8 mouse cellular contexts compared by ENCODE assay signal in the genomic region with DNA sequence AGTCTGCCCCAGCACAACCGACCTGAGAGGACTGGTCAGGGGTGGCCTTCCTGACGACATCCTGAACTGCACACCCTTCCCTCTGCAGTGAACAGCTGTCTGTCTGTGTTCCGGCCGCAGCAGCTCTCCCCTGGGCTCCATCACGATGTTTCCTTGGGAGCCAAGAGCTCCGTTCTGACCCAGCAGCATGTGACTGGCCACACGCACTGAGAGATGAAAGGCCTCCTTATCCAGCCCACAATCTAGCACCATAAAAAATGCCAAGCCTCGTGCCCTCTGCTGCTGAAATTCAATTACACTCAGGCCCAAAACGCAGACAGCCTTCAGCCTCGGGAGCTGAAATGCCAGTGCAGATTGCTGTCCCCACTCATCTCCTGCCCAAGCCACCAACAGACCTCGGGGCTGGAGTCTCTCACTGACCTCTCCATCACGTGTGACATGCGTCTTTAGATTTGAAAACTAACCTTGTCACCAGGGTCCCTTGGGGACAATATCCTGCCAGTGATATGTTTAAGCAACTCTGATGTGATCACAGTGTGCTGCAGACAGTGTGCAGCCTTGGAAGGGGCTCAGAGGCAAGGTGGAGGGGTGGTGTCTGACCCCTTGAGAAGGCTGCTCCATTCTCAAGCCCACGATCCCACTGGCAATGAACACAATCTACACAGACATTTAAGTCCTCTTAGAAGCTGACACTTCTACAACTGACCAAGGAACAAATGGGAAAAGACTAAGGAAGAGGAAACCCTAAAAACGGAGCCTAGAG. TPM values are rescaled to one million over a fixed set of nuclear protein-coding genes. Genes with fewer than 3 reads are reported as not detected.
DNase-seq lines count a peak whose midpoint lies in the region; ATAC-seq and TF ChIP-seq lines count a peak whose summit lies in the region.

No protein-coding gene starts in this region.

- H3K27me3 ChIP-seq in cerebellum, adult 2 months (ENCODE audit: control insufficient read depth, insufficient read depth, low read length) = no peaks in the 10 kb centered on the region
- H3K27me3 ChIP-seq in midbrain, embryonic 10.5 days (ENCODE audit: low read depth, poor library complexity, severe bottlenecking) = no peaks in the 10 kb centered on the region
- no peaks in the 10 kb centered on the region for H3K27me3 ChIP-seq in midbrain, embryonic 15.5 days (replicated peaks)
- H3K27me3 ChIP-seq in kidney, embryonic 16.5 days (ENCODE audit: insufficient read depth, low read length) = no peaks in the 10 kb centered on the region
- H3K27me3 ChIP-seq in midbrain, embryonic 14.5 days (ENCODE audit: control insufficient read depth, insufficient read depth, low read length) = no peaks in the 10 kb centered on the region

- H3K27ac ChIP-seq in cerebellum, adult 2 months (ENCODE audit: insufficient read depth, low read length) = peak overlapping the region; percentile 55; the same call in 1 of the 2 replicates
- H3K27ac ChIP-seq in midbrain, embryonic 10.5 days (replicated peaks) = peak overlapping the region; percentile 49
- no peak overlapping the region for H3K27ac ChIP-seq in midbrain, embryonic 15.5 days
- no peak overlapping the region for H3K27ac ChIP-seq in kidney, embryonic 16.5 days (ENCODE audit: low read length)
- H3K27ac ChIP-seq in midbrain, embryonic 14.5 days (replicated peaks; ENCODE audit: low read depth, low read length) = 0 out of 2 replicates have a peak overlapping the region, but pooled peaks have one; percentile 8

- peak in 1 of 2 experiments; percentile 38 for DNase-seq in cerebellum, adult 2 months
- DNase-seq in cerebellum, adult 11 months = no peak
- no peak for DNase-seq in midbrain, embryonic 10.5 days (ENCODE audit: low spot score)
- peak; percentile 29 for DNase-seq in midbrain, embryonic 14.5 days
- no peak for DNase-seq in cerebellum, adult 8-10 months

- peaks cover 10% of the 10 kb centered on the region for H3K36me3 ChIP-seq in midbrain, embryonic 10.5 days
- H3K36me3 ChIP-seq in midbrain, embryonic 15.5 days (replicated peaks) = no peaks in the 10 kb centered on the region
- peaks cover 5% of the 10 kb centered on the region; the same call in 1 of the 2 replicates for H3K36me3 ChIP-seq in kidney, embryonic 16.5 days (ENCODE audit: insufficient read depth, low read length)
- H3K36me3 ChIP-seq in midbrain, embryonic 14.5 days (ENCODE audit: control insufficient read depth, insufficient read depth, low read length) = peaks cover 6% of the 10 kb centered on the region

- no peaks in the 10 kb centered on the region for H3K9me3 ChIP-seq in midbrain, embryonic 10.5 days (replicated peaks)
- no peaks in the 10 kb centered on the region for H3K9me3 ChIP-seq in midbrain, embryonic 15.5 days
- H3K9me3 ChIP-seq in kidney, embryonic 16.5 days (ENCODE audit: low read length) = no peaks in the 10 kb centered on the region
- H3K9me3 ChIP-seq in midbrain, embryonic 14.5 days (ENCODE audit: control insufficient read depth, low read length) = no peaks in the 10 kb centered on the region

- H3K4me1 ChIP-seq in cerebellum, adult 2 months (ENCODE audit: control insufficient read depth, insufficient read depth, low read length) = peaks cover 42% of the 10 kb centered on the region
- peaks cover 46% of the 10 kb centered on the region for H3K4me1 ChIP-seq in midbrain, embryonic 10.5 days
- H3K4me1 ChIP-seq in midbrain, embryonic 15.5 days = peaks cover 23% of the 10 kb centered on the region
- H3K4me1 ChIP-seq in kidney, embryonic 16.5 days (ENCODE audit: insufficient read depth, low read length) = peaks cover 27% of the 10 kb centered on the region
- 0 out of 2 replicates have a peak, but pooled peaks cover 16% of the 10 kb centered on the region for H3K4me1 ChIP-seq in midbrain, embryonic 14.5 days (ENCODE audit: control insufficient read depth, insufficient read depth, low read length)

- H3K4me3 ChIP-seq in cerebellum, adult 2 months (replicated peaks; ENCODE audit: insufficient read depth, low read depth, low read length) = no peak overlapping the region
- no peak overlapping the region for H3K4me3 ChIP-seq in midbrain, embryonic 10.5 days
- H3K4me3 ChIP-seq in midbrain, embryonic 15.5 days = no peak overlapping the region
- no peak overlapping the region for H3K4me3 ChIP-seq in kidney, embryonic 16.5 days (ENCODE audit: low read length)
- no peak overlapping the region for H3K4me3 ChIP-seq in midbrain, embryonic 14.5 days (replicated peaks; ENCODE audit: low read depth, low read length)

- no peak for ATAC-seq in midbrain, embryonic 15.5 days (replicated peaks)
- peak; percentile 69 for ATAC-seq in kidney, embryonic 16.5 days (ENCODE audit: low FRiP score, low TSS enrichment)
- ATAC-seq in midbrain, embryonic 14.5 days (ENCODE audit: low FRiP score, low TSS enrichment) = no peak
- ATAC-seq in CD4-positive, CD25-positive, alpha-beta regulatory T cell, adult 4 months = no peak

- no peak overlapping the region for H3K9ac ChIP-seq in midbrain, embryonic 15.5 days
- H3K9ac ChIP-seq in kidney, embryonic 16.5 days (replicated peaks; ENCODE audit: low read length) = 0 out of 2 replicates have a peak overlapping the region, but pooled peaks have one; percentile 19
- H3K9ac ChIP-seq in midbrain, embryonic 14.5 days (replicated peaks; ENCODE audit: low read length) = 0 out of 2 replicates have a peak overlapping the region, but pooled peaks have one; percentile 3

- no peak overlapping the region for H3K4me2 ChIP-seq in midbrain, embryonic 15.5 days
- H3K4me2 ChIP-seq in kidney, embryonic 16.5 days (replicated peaks; ENCODE audit: low read depth, low read length) = no peak overlapping the region
- H3K4me2 ChIP-seq in midbrain, embryonic 14.5 days (ENCODE audit: low read length) = no peak overlapping the region

- 42% methylated on average over 15 of the region's 15 CpGs for WGBS in cerebellum, adult 2 months
- 79% methylated on average over 15 of the region's 15 CpGs for WGBS in midbrain, embryonic 10.5 days
- 50% methylated on average over 15 of the region's 15 CpGs for WGBS in midbrain, embryonic 15.5 days
- 17% methylated on average over 15 of the region's 15 CpGs for WGBS in kidney, embryonic 16.5 days
- WGBS in midbrain, embryonic 14.5 days = 54% methylated on average over 15 of the region's 15 CpGs

- TF ChIP-seq POLR2A in cerebellum, adult 2 months (IDR thresholded peaks at IDR 0.05; ENCODE audit: borderline replicate concordance, insufficient read depth, low read length) = no peak

- TF ChIP-seq CTCF in cerebellum, adult 2 months (IDR thresholded peaks at IDR 0.05; ENCODE audit: borderline replicate concordance, insufficient read depth, low read depth, low read length) = no peak

RNA-seq across cellular contexts. Expression of a gene that starts 41.0 kb away (rescaled TPM):
- 71.3 and 79.6 TPM in 2 replicates for polyA plus RNA-seq in cerebellum, adult 2 months (2012; rRNA removed)
- polyA plus RNA-seq in midbrain, embryonic 10.5 days (2016; fragmentation: Nextera tagmentation; extraction: Ambion mirVana) = 5.6 and 7.5 TPM in 2 replicates
- 31.3 and 32.1 TPM in 2 replicates for polyA plus RNA-seq in midbrain, embryonic 15.5 days (2015; fragmentation: Nextera tagmentation; extraction: Ambion mirVana)
- polyA plus RNA-seq in kidney, embryonic 16.5 days (2015; fragmentation: Nextera tagmentation; extraction: Ambion mirVana) = 9.6 and 10.3 TPM in 2 replicates
- polyA plus RNA-seq in midbrain, embryonic 14.5 days (2014; fragmentation: Nextera tagmentation; extraction: Ambion mirVana) = 27.3 and 29.1 TPM in 2 replicates
- polyA plus RNA-seq in CD4-positive, CD25-positive, alpha-beta regulatory T cell, adult 4 months (2017; shearing (Covaris generic)) = 10 to 100 TPM; 27.1 to 28.7 TPM

Comparison
In these comparisons a context has a peak if more than half of its experiments do, and no peak if none do; other contexts are left out.
1. H3K27ac ChIP-seq: peak in cerebellum, adult 2 months (single experiment), midbrain, embryonic 10.5 days (single experiment) and midbrain, embryonic 14.5 days (single experiment); none in midbrain, embryonic 15.5 days (single experiment) and kidney, embryonic 16.5 days (single experiment).